ENCODE assay signal across 1 mouse cellular context in genomic region chr5:103453361-103454140, GRCm38 (mm10).
TF ChIP-seq lines count a peak whose summit lies in the region.

No protein-coding gene starts in this region.

TF ChIP-seq in MEL, 35 proteins besides CTCF, POLR2A, EP300 and RAD21 (continued from another document):
- TF ChIP-seq MAZ (IDR thresholded peaks at IDR 0.05; ENCODE audit: low read depth, low read length): no peak
- no peak for TF ChIP-seq CHD2 (IDR thresholded peaks at IDR 0.05; ENCODE audit: low read length)
- TF ChIP-seq MAFK (IDR thresholded peaks at IDR 0.05; ENCODE audit: borderline replicate concordance, low read depth, low read length): no peak
- no peak; the same call in 1 of the 2 replicates for TF ChIP-seq NELFE (IDR thresholded peaks at IDR 0.05; ENCODE audit: low read depth, low read length)
- no peak for TF ChIP-seq HCFC1 (IDR thresholded peaks at IDR 0.05; ENCODE audit: low read depth, low read length)
- TF ChIP-seq MAX (IDR thresholded peaks at IDR 0.05; ENCODE audit: low read length): 0 out of 2 replicates have a peak, but pooled peaks have one; percentile 49
- TF ChIP-seq TAL1 (IDR thresholded peaks at IDR 0.05; ENCODE audit: low read length): no peak
- TF ChIP-seq GATA1 (IDR thresholded peaks at IDR 0.05; ENCODE audit: low read depth, low read length): peak; percentile 30; the same call in 1 of the 2 replicates
- TF ChIP-seq JUND (IDR thresholded peaks at IDR 0.05; ENCODE audit: low read depth, low read length): no peak
- no peak for TF ChIP-seq TCF12 (IDR thresholded peaks at IDR 0.05; ENCODE audit: low read depth, low read length)
- no peak for TF ChIP-seq KAT2A (conservative IDR thresholded peaks at IDR 0.05; ENCODE audit: low read depth, low read length)
- TF ChIP-seq ZMIZ1 (IDR thresholded peaks at IDR 0.05; ENCODE audit: low read depth, low read length): no peak
- TF ChIP-seq SIN3A (IDR thresholded peaks at IDR 0.05; ENCODE audit: low read length): no peak; the same call in 1 of the 2 replicates
- TF ChIP-seq BHLHE40 (IDR thresholded peaks at IDR 0.05; ENCODE audit: borderline replicate concordance, low read depth, low read length): no peak
- no peak for TF ChIP-seq MYC (IDR thresholded peaks at IDR 0.05; ENCODE audit: low read depth, low read length)
- no peak for TF ChIP-seq NRF1 (IDR thresholded peaks at IDR 0.05; ENCODE audit: insufficient read depth, low read depth, low read length, poor library complexity, severe bottlenecking)
- no peak for TF ChIP-seq MEF2A (IDR thresholded peaks at IDR 0.05; ENCODE audit: extremely low read depth, insufficient replicate concordance, low read depth, low read length, poor library complexity, severe bottlenecking)
- TF ChIP-seq GABPA (IDR thresholded peaks at IDR 0.05; ENCODE audit: low read depth, low read length): no peak
